Mouse (Mus musculus): ENCODE data around the gene Slfn2.

Gene Slfn2

GRCm38 (mm10) chr11:83077714-83078422 lies 13.0 kb downstream of the Slfn2 start:
- no peak for DNase-seq (ENCODE audit: low read depth, low spot score)

GRCm38 (mm10) chr11:83078423-83079140 lies 13.7 kb downstream of the Slfn2 start:
- no peak for DNase-seq (ENCODE audit: low read depth, low spot score)

- DNase-seq (ENCODE audit: low read depth, low spot score), result no peak
These were observed 14.7 kb downstream of the Slfn2 start for GRCm38 (mm10) chr11:83079487-83080199.

- DNase-seq (ENCODE audit: low read depth, low spot score), result no peak
These were observed 18.0 kb downstream of the Slfn2 start for GRCm38 (mm10) chr11:83082741-83083473.

- DNase-seq (ENCODE audit: low read depth, low spot score), result no peak
These were observed 19.2 kb downstream of the Slfn2 start for GRCm38 (mm10) chr11:83084161-83084560.

GRCm38 (mm10) chr11:83084761-83085160 lies 19.8 kb downstream of the Slfn2 start:
- no peak for DNase-seq (ENCODE audit: low read depth, low spot score)

- DNase-seq (ENCODE audit: low read depth, low spot score), result no peak
These were observed 50.2 kb downstream of the Slfn2 start for GRCm38 (mm10) chr11:83115138-83115537.

- DNase-seq (ENCODE audit: low read depth, low spot score), result no peak
These were observed 51.8 kb downstream of the Slfn2 start, which contains the start of gene Slfn1 for GRCm38 (mm10) chr11:83116597-83117227. Gene Slfn1 (plus strand): TSS chr11:83116849.

GRCm38 (mm10) chr11:83118056-83118455 lies 53.1 kb downstream of the Slfn2 start:
- DNase-seq (ENCODE audit: low read depth, low spot score), result no peak
